Mouse (Mus musculus): ENCODE data around the gene Pde10a. TPM values are rescaled to one million over a fixed set of nuclear protein-coding genes. Genes with fewer than 3 reads are reported as not detected.

Pde10a gene
- polyA plus RNA-seq, 1 experiment = 2.0 TPM

DNA sequence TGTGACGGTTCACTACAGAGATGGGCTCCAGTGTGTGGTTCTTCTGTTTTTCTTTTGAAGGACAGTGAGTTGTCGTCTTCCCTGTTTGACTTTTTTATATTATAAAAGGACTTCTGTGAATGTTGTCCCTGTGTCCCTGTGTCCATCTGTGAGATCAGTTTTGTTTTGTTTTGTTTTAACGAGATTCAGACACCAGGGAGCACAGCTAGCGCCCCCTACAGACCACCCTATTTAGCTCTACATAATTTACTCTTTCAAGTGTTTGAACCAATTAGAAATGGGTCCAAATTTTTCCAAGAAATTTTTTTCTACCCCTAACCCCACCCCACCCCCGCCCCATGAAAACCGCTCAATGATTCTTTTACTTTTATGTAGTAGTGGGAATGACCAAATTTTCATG lies 205.9 kb downstream of the Pde10a start:
- no peak for TF ChIP-seq POLR2A (IDR thresholded peaks at IDR 0.05; ENCODE audit: low read depth, low read length)
- 0 out of 2 replicates have a peak, but pooled peaks have one; percentile 11 for TF ChIP-seq CTCF (conservative IDR thresholded peaks at IDR 0.05; ENCODE audit: insufficient read depth, insufficient read length, low read depth, low read length)
- Histone ChIP-seq H3K27me3 (replicated peaks; ENCODE audit: control insufficient read depth, insufficient read depth, low read length) (no peaks in the 10 kb centered on the region), H3K36me3 (ENCODE audit: control insufficient read depth, insufficient read depth, low read length) (no peaks in the 10 kb centered on the region), H3K4me3 (ENCODE audit: insufficient read depth, low read depth, low read length) (no peak overlapping the region), H3K27ac (ENCODE audit: insufficient read depth, low read depth, low read length) (no peak overlapping the region), H3K4me1 (ENCODE audit: control insufficient read depth, insufficient read depth, low read length) (peaks cover 4% of the 10 kb centered on the region; the same call in 1 of the 2 replicates)
- 73% methylated on average over 6 of the region's 6 CpGs for WGBS
- no peak for DNase-seq

DNA sequence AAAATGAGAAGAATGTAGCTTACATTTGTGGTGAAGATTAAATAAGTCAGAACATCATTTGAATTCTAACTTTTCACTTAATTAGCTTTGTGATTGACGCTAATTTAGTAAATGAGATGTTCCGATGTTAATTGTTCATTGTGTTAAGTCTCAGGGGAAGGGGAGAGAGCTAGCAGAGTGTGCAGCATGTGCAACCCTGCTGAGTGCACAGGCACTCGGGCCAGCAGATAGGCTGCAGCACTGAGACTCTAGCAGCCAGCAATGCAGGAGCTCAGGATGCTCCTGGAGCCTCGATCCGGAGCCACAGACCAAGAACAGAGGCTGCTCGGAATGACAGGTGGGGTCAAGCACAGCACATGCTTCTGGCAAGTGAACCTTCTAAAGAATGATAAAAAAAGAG lies 211.1 kb downstream of the Pde10a start:
- H3K27me3 ChIP-seq (replicated peaks; ENCODE audit: control insufficient read depth, insufficient read depth, low read length) = no peaks in the 10 kb centered on the region
- DNase-seq = no peak
- WGBS = 78% methylated on average over 6 of the region's 6 CpGs
- H3K36me3 ChIP-seq (ENCODE audit: control insufficient read depth, insufficient read depth, low read length) = no peaks in the 10 kb centered on the region
- TF ChIP-seq CTCF (conservative IDR thresholded peaks at IDR 0.05; ENCODE audit: insufficient read depth, insufficient read length, low read depth, low read length) (no peak), POLR2A (IDR thresholded peaks at IDR 0.05; ENCODE audit: low read depth, low read length) (no peak)
- no peak overlapping the region for H3K4me3 ChIP-seq (ENCODE audit: insufficient read depth, low read depth, low read length)
- H3K27ac ChIP-seq (ENCODE audit: insufficient read depth, low read depth, low read length) = no peak overlapping the region
- H3K4me1 ChIP-seq (ENCODE audit: control insufficient read depth, insufficient read depth, low read length) = no peaks in the 10 kb centered on the region

GRCm38 (mm10) chr17:8742772-8743171 lies 217.6 kb downstream of the Pde10a start:
- 92% methylated on average over 3 of the region's 3 CpGs for WGBS
- TF ChIP-seq POLR2A (IDR thresholded peaks at IDR 0.05; ENCODE audit: low read depth, low read length) (no peak), CTCF (conservative IDR thresholded peaks at IDR 0.05; ENCODE audit: insufficient read depth, insufficient read length, low read depth, low read length) (no peak)

GRCm38 (mm10) chr17:8745334-8745733 lies 220.2 kb downstream of the Pde10a start:
- no peak overlapping the region for H3K4me3 ChIP-seq (ENCODE audit: insufficient read depth, low read depth, low read length)
- 0 out of 2 replicates have a peak, but pooled peaks have one; percentile 23 for TF ChIP-seq CTCF (conservative IDR thresholded peaks at IDR 0.05; ENCODE audit: insufficient read depth, insufficient read length, low read depth, low read length)
- no peak for TF ChIP-seq POLR2A (IDR thresholded peaks at IDR 0.05; ENCODE audit: low read depth, low read length)
- H3K27me3 ChIP-seq (replicated peaks; ENCODE audit: control insufficient read depth, insufficient read depth, low read length) = no peaks in the 10 kb centered on the region
- no peak for DNase-seq
- H3K36me3 ChIP-seq (ENCODE audit: control insufficient read depth, insufficient read depth, low read length) = no peaks in the 10 kb centered on the region
- 60% methylated on average over 1 of the region's 1 CpGs for WGBS
- H3K27ac ChIP-seq (ENCODE audit: insufficient read depth, low read depth, low read length) = no peak overlapping the region
- H3K4me1 ChIP-seq (ENCODE audit: control insufficient read depth, insufficient read depth, low read length) = no peaks in the 10 kb centered on the region

More at GRCm38 (mm10) chr17:8742772-8743171, 217.6 kb downstream of the Pde10a start:
- Histone ChIP-seq H3K27me3 (replicated peaks; ENCODE audit: control insufficient read depth, insufficient read depth, low read length) (no peaks in the 10 kb centered on the region), H3K27ac (ENCODE audit: insufficient read depth, low read depth, low read length) (no peak overlapping the region), H3K4me1 (ENCODE audit: control insufficient read depth, insufficient read depth, low read length) (no peaks in the 10 kb centered on the region), H3K36me3 (ENCODE audit: control insufficient read depth, insufficient read depth, low read length) (no peaks in the 10 kb centered on the region), H3K4me3 (ENCODE audit: insufficient read depth, low read depth, low read length) (no peak overlapping the region)
- no peak for DNase-seq

DNA sequence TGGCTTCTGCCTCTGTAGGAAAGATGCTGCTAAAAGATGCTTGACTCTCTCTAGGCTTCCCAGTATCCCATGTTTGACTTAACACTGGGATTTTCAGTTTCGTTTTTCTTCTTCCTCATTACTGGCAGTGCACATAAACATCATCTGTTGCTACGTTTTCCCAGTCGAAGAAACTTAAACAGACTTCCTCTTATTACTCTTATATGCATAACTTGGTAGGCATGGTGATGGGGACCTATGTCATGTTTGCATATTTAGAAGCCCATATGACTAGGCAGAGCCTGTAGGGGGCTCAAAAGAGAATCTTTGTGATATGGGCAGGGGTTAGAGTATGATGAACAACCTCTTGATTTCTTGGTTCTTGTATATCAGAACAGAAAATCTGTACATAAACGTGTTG lies 224.3 kb downstream of the Pde10a start:
- no peaks in the 10 kb centered on the region for H3K36me3 ChIP-seq (ENCODE audit: control insufficient read depth, insufficient read depth, low read length)
- 78% methylated on average over 4 of the region's 4 CpGs for WGBS
- no peaks in the 10 kb centered on the region for H3K27me3 ChIP-seq (replicated peaks; ENCODE audit: control insufficient read depth, insufficient read depth, low read length)
- H3K4me3 ChIP-seq (ENCODE audit: insufficient read depth, low read depth, low read length) = no peak overlapping the region
- DNase-seq = no peak
- H3K4me1 ChIP-seq (ENCODE audit: control insufficient read depth, insufficient read depth, low read length) = no peaks in the 10 kb centered on the region
- no peak for TF ChIP-seq CTCF (conservative IDR thresholded peaks at IDR 0.05; ENCODE audit: insufficient read depth, insufficient read length, low read depth, low read length)
- no peak for TF ChIP-seq POLR2A (IDR thresholded peaks at IDR 0.05; ENCODE audit: low read depth, low read length)
- no peak overlapping the region for H3K27ac ChIP-seq (ENCODE audit: insufficient read depth, low read depth, low read length)

GRCm38 (mm10) chr17:8757576-8757975 lies 232.4 kb downstream of the Pde10a start:
- no peak for DNase-seq
- no peaks in the 10 kb centered on the region for H3K36me3 ChIP-seq (ENCODE audit: control insufficient read depth, insufficient read depth, low read length)
- H3K4me1 ChIP-seq (ENCODE audit: control insufficient read depth, insufficient read depth, low read length) = no peaks in the 10 kb centered on the region
- TF ChIP-seq POLR2A (IDR thresholded peaks at IDR 0.05; ENCODE audit: low read depth, low read length) (no peak), CTCF (conservative IDR thresholded peaks at IDR 0.05; ENCODE audit: insufficient read depth, insufficient read length, low read depth, low read length) (no peak)
- 91% methylated on average over 5 of the region's 5 CpGs for WGBS
- H3K27ac ChIP-seq (ENCODE audit: insufficient read depth, low read depth, low read length) = no peak overlapping the region
- no peaks in the 10 kb centered on the region for H3K27me3 ChIP-seq (replicated peaks; ENCODE audit: control insufficient read depth, insufficient read depth, low read length)
- no peak overlapping the region for H3K4me3 ChIP-seq (ENCODE audit: insufficient read depth, low read depth, low read length)

- no peaks in the 10 kb centered on the region for H3K27me3 ChIP-seq (replicated peaks; ENCODE audit: control insufficient read depth, insufficient read depth, low read length)
- no peak for DNase-seq
- no peak overlapping the region for H3K4me3 ChIP-seq (ENCODE audit: insufficient read depth, low read depth, low read length)
- WGBS = 32% methylated on average over 1 of the region's 1 CpGs
- no peaks in the 10 kb centered on the region for H3K4me1 ChIP-seq (ENCODE audit: control insufficient read depth, insufficient read depth, low read length)
- no peaks in the 10 kb centered on the region for H3K36me3 ChIP-seq (ENCODE audit: control insufficient read depth, insufficient read depth, low read length)
- H3K27ac ChIP-seq (ENCODE audit: insufficient read depth, low read depth, low read length) = no peak overlapping the region
- TF ChIP-seq POLR2A (IDR thresholded peaks at IDR 0.05; ENCODE audit: low read depth, low read length) (no peak), CTCF (conservative IDR thresholded peaks at IDR 0.05; ENCODE audit: insufficient read depth, insufficient read length, low read depth, low read length) (no peak)
Observed at GRCm38 (mm10) chr17:8763248-8763647, 238.1 kb downstream of the Pde10a start.
